Mouse (Mus musculus) kidney, adult 2 months (tissue): ENCODE measurements around the gene Lypd6.

Experiments used
- CTCF ChIP-seq: fragments of 200-500 bp; conservative IDR thresholded peaks from 2 replicates; pipeline ENCODE4 v1.5.1; 2011; ENCODE audit warnings: low read depth, mild to moderate bottlenecking, control low read depth, low read length, moderate library complexity, mixed read lengths; ENCODE audit not compliant: insufficient read depth, insufficient read length
- POLR2A ChIP-seq: fragments of 200-500 bp; IDR thresholded peaks from one replicate; pipeline ENCODE4 v1.6.1; 2011; ENCODE audit warnings: low read depth, low read length, control low read depth

DNA sequence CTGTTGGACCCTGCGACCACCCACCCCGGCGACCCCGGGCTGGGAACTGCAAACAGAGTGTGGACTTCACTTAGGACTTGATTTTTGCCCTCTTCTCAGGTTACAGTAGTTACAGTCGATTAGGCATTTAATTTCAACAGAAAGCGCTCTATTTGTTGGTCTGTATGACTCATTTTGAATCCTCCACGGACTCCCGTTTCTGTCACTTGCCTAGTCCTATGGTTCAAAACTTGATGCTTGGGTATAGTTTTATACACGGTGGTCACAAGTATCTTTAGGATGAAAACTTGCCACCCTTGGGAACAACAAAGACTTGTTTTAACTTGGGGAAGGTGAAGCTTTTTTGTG, 713 bp downstream of the Lypd6 start:
- TF ChIP-seq POLR2A = no peak
- no peak for TF ChIP-seq CTCF
